Mouse (Mus musculus) CH12.LX (cell line): ENCODE data around the gene Ebi3. TPM values are rescaled to one million over a fixed set of nuclear protein-coding genes. Genes with fewer than 3 reads are reported as not detected.

Experiments
- DNase-seq: peaks from one replicate; pipeline ENCODE4 v3.0.0-alpha.2; 2013; ENCODE audit errors: extremely low read depth
- H3K27ac ChIP-seq: 2 replicates; pipeline ENCODE4 v1.5.1; 2012; ENCODE audit warnings: low read depth, mild to moderate bottlenecking, control low read depth, moderate library complexity; ENCODE audit not compliant: insufficient read depth
- H3K27me3 ChIP-seq: replicated peaks from 2 replicates; pipeline ENCODE3; 2012; ENCODE audit warnings: inconsistent platforms
- H3K36me3 ChIP-seq, 2 experiments: replicated peaks in 1 of 2; 2 replicates each; pipeline versions ENCODE3 to v1.6.1; 2012; ENCODE audit warnings: inconsistent platforms in 1 of 2, low read length in 1 of 2, mild to moderate bottlenecking in 1 of 2, mixed read lengths in 1 of 2, moderate library complexity in 1 of 2; ENCODE audit not compliant: control insufficient read depth in 1 of 2, insufficient read depth in 1 of 2
- H3K4me1 ChIP-seq, 2 experiments: 2 replicates each; pipeline ENCODE4 v1.6.1; 2012; ENCODE audit warnings: inconsistent platforms in 1 of 2, moderate library complexity in 1 of 2; ENCODE audit not compliant: insufficient read depth in 2 of 2, control insufficient read depth in 1 of 2
- H3K4me2 ChIP-seq: 2 replicates; pipeline ENCODE4 v1.6.1; 2012; ENCODE audit warnings: low read depth, mild to moderate bottlenecking, control low read depth; ENCODE audit not compliant: poor library complexity, insufficient read depth, severe bottlenecking
- H3K4me3 ChIP-seq, 3 experiments: fragments of 150-350 bp in 1 of 3; sonication (generic) in 1 of 3; replicated peaks in 1 of 3; 2 replicates each; pipeline versions ENCODE3 to v1.5.1; 2011 to 2012; ENCODE audit warnings: low read depth in 2 of 3, low read length in 2 of 3, mild to moderate bottlenecking in 2 of 3, moderate library complexity in 2 of 3, control low read depth in 1 of 3, improper control_type of control experiment in 1 of 3, inconsistent platforms in 1 of 3, mixed read lengths in 1 of 3; ENCODE audit not compliant: poor library complexity in 1 of 3
- H3K79me2 ChIP-seq: replicated peaks from 2 replicates; pipeline ENCODE4 v1.6.1; 2012; ENCODE audit warnings: mild to moderate bottlenecking, moderate library complexity; ENCODE audit not compliant: control insufficient read depth, poor library complexity, insufficient read depth, severe bottlenecking; ENCODE audit errors: extremely low read depth
- H3K9ac ChIP-seq: 2 replicates; pipeline ENCODE4 v1.6.1; 2012; ENCODE audit warnings: low read depth, mild to moderate bottlenecking, control low read depth, moderate library complexity; ENCODE audit not compliant: insufficient read depth
- H3K9me3 ChIP-seq: replicated peaks from 2 replicates; pipeline ENCODE3; 2012; ENCODE audit warnings: low read length, inconsistent platforms, mixed read lengths
- BHLHE40 ChIP-seq: IDR thresholded peaks from 2 replicates; pipeline ENCODE4 v1.6.1; 2011; ENCODE audit warnings: mild to moderate bottlenecking, low read depth, low read length, improper control_type of control experiment
- CHD1 ChIP-seq: IDR thresholded peaks from 2 replicates; pipeline ENCODE4 v1.6.1; 2012; ENCODE audit warnings: low read depth, low read length, improper control_type of control experiment, inconsistent platforms
- CHD2 ChIP-seq: IDR thresholded peaks from 2 replicates; pipeline ENCODE4 v1.6.1; 2011; ENCODE audit warnings: low read length, improper control_type of control experiment
- CTCF ChIP-seq, 2 experiments: IDR thresholded peaks in 1 of 2; conservative IDR thresholded peaks in 1 of 2; 2 replicates each; pipeline ENCODE4 v1.5.1; 2011 to 2012; ENCODE audit warnings: low read depth in 2 of 2, low read length in 2 of 2, improper control_type of control experiment in 1 of 2, inconsistent platforms in 1 of 2, mild to moderate bottlenecking in 1 of 2, moderate library complexity in 1 of 2
- ETS1 ChIP-seq: conservative IDR thresholded peaks from 2 replicates; pipeline ENCODE4 v1.6.1; 2012; ENCODE audit warnings: low read depth, mild to moderate bottlenecking, inconsistent platforms, low read length, improper control_type of control experiment, moderate library complexity
- GABPA ChIP-seq: IDR thresholded peaks from 2 replicates; pipeline ENCODE4 v1.6.1; 2012; ENCODE audit warnings: low read depth, low read length, improper control_type of control experiment, inconsistent platforms; ENCODE audit not compliant: insufficient replicate concordance
- IRF4 ChIP-seq: IDR thresholded peaks from 2 replicates; pipeline ENCODE4 v1.6.1; 2014; ENCODE audit warnings: low read depth, mild to moderate bottlenecking, inconsistent platforms, low read length, improper control_type of control experiment
- JUN ChIP-seq: IDR thresholded peaks from 2 replicates; pipeline ENCODE4 v1.6.1; 2011; ENCODE audit warnings: low read depth, mild to moderate bottlenecking, low read length, improper control_type of control experiment, moderate library complexity; ENCODE audit not compliant: insufficient read depth
- KAT2A ChIP-seq: IDR thresholded peaks from 2 replicates; pipeline ENCODE4 v1.6.1; 2012; ENCODE audit warnings: low read length, improper control_type of control experiment, inconsistent platforms; ENCODE audit not compliant: insufficient replicate concordance
- MXI1 ChIP-seq: IDR thresholded peaks from 2 replicates; pipeline ENCODE4 v1.6.1; 2011; ENCODE audit warnings: mild to moderate bottlenecking, low read depth, low read length, improper control_type of control experiment
- NRF1 ChIP-seq: IDR thresholded peaks from 2 replicates; pipeline ENCODE4 v1.6.1; 2014; ENCODE audit warnings: low read depth, mild to moderate bottlenecking, inconsistent platforms, low read length, improper control_type of control experiment, moderate library complexity
- PAX5 ChIP-seq: IDR thresholded peaks from 2 replicates; pipeline ENCODE4 v1.6.1; 2012; ENCODE audit warnings: low read length, inconsistent platforms, mixed read lengths
- POLR2A ChIP-seq: IDR thresholded peaks from 2 replicates; pipeline ENCODE4 v1.6.1; 2011; ENCODE audit warnings: low read depth, mild to moderate bottlenecking, improper control_type of control experiment, low read length
- POLR2AphosphoS2 ChIP-seq: IDR thresholded peaks from 2 replicates; pipeline ENCODE4 v1.6.1; 2011; ENCODE audit warnings: low read depth, low read length, improper control_type of control experiment
- RAD21 ChIP-seq: IDR thresholded peaks from 2 replicates; pipeline ENCODE4 v1.6.1; 2011; ENCODE audit warnings: low read depth, mild to moderate bottlenecking, low read length, improper control_type of control experiment, moderate library complexity
- SIN3A ChIP-seq: IDR thresholded peaks from 2 replicates; pipeline ENCODE4 v1.6.1; 2012; ENCODE audit warnings: low read length, improper control_type of control experiment, inconsistent platforms
- UBTF ChIP-seq: IDR thresholded peaks from 2 replicates; pipeline ENCODE4 v1.6.1; 2012; ENCODE audit warnings: low read depth, mild to moderate bottlenecking, inconsistent platforms, low read length, improper control_type of control experiment, moderate library complexity
- USF1 ChIP-seq: IDR thresholded peaks from 2 replicates; pipeline ENCODE4 v1.6.1; 2014; ENCODE audit warnings: low read depth, mild to moderate bottlenecking, inconsistent platforms, low read length, improper control_type of control experiment
- dilution Hi-C: fragments of 300-500 bp; cut with MboI; formaldehyde crosslinking; loops from 2 replicates; pipeline ENCODE4 v1.14.3; 2020; ENCODE audit warnings: low sequenced_read_pairs; ENCODE audit not compliant: extremely low pct_unique_long_range_greater_than_20kb, extremely low pct_ligation_motif_present
- in situ Hi-C: fragments of 300-500 bp; cut with MboI; formaldehyde crosslinking; loops from 3 replicates; pipeline ENCODE4 v1.14.3; 2019; ENCODE audit warnings: low sequenced_read_pairs, low pct_ligation_motif_present, low pct_unique_long_range_greater_than_20kb, mixed read lengths
- polyA plus RNA-seq: library from polyadenylated mRNA; unstranded; fragments of >175 nt; gene quantifications from 2 replicates; pipeline ENCODE4 v1.2.1, GENCODE M21; 2012; ENCODE audit warnings: low read depth; ENCODE audit not compliant: insufficient read length
- total RNA-seq, 2 experiments: library from RNA; depleted of rRNA; stranded (reverse); fragments of 300-350 nt in 1 of 2; fragments of >200 nt in 1 of 2; gene quantifications; 2 replicates each; pipeline ENCODE4 v1.2.3; 2012 to 2014

Ebi3 gene
- total and polyA plus RNA-seq, 3 experiments, result 60.3 to 207 (median 105) TPM

GRCm38 (mm10) chr17:55906669-55907068, 45.8 kb upstream of the Ebi3 start:
- Histone ChIP-seq H3K36me3 (no peaks in the 10 kb centered on the region), H3K4me2 (no peak overlapping the region)

DNA sequence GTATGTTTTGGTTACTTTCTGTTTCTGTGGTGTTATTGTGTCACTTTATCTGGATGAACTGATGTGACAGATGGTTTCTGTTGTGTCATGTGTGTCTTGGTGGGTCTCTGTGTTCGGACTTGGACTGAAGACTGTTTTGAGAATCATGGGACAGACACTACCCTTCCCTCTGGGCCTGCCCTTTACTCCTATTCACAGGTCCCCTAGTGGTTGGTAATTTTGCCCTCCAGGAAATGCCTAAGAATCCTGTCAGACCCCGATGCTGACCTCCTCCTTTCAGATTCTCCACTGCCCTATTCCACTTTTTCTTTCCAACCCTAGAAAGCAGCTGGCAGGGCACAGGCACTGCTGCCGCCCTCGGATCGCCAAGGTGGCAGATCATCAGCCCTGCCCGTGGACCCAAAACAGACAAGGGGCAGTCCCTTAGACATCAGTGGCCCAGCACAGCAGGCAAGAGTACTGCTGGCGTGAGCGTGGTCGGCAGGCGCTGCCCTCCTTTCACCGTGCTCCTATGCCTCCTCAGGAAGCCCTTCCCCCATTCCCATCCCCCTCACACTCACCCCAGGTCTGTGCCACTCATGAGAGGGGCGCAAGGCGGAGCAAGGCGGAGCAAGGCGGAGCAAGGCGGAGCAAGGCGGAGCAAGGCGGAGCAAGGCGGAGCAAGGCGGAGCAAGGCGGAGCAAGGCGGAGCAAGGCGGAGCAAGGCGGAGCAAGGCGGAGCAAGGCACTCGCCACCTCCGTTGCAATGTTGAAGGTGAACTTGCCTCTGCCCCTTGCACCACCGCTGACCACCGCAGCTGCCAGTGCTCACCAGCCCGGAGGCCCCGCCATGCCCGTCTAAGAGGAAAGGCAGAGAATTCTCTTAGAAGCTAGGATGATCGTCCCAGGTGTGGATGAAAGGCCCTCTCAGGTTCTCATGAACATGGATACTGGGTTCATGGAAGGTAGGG, 20.6 kb upstream of the Ebi3 start:
- DNase-seq, result peak; percentile 51
- H3K4me3 ChIP-seq, result peak overlapping the region; percentile 45 to 58 (median 50)
- H3K4me2 ChIP-seq, result peak overlapping the region; percentile 48
- H3K79me2 ChIP-seq, result no peaks in the 10 kb centered on the region
- no peaks in the 10 kb centered on the region for H3K27me3 ChIP-seq
- dilution Hi-C loops, result no loop called here
- H3K27ac ChIP-seq, result peak overlapping the region; percentile 47
- in situ Hi-C loops, result no loop called here
- H3K9me3 ChIP-seq, result peaks cover 28% of the 10 kb centered on the region
- TF ChIP-seq MXI1 (0 out of 2 replicates have a peak, but pooled peaks have one; percentile 17), IRF4 (no peak), BHLHE40 (no peak), KAT2A (no peak), GABPA (no peak), NRF1 (peak; percentile 49), RAD21 (no peak), ETS1 (no peak), POLR2A (peak; percentile 54; the same call in 1 of the 2 replicates), POLR2AphosphoS2 (no peak), CHD2 (peak; percentile 96), CTCF (conservative IDR thresholded peaks at IDR 0.05 in 1 of 2, IDR thresholded peaks at IDR 0.05 in 1 of 2; ENCODE audit: low read depth in 2 of 2, low read length in 2 of 2) (no peak; a peak in 1 of 4 replicates)
- peak overlapping the region; percentile 69 for H3K9ac ChIP-seq
- peaks cover 0 to 3% of the 10 kb centered on the region in 2 experiments for H3K36me3 ChIP-seq
- no peaks in the 10 kb centered on the region for H3K4me1 ChIP-seq

More at GRCm38 (mm10) chr17:55906669-55907068, 45.8 kb upstream of the Ebi3 start:
- dilution Hi-C loops (no loop called here), in situ Hi-C loops (no loop called here)
- no peak for DNase-seq
- Histone ChIP-seq H3K9me3 (no peaks in the 10 kb centered on the region), H3K27me3 (no peaks in the 10 kb centered on the region), H3K27ac (no peak overlapping the region), H3K4me3 (no peak overlapping the region), H3K9ac (no peak overlapping the region), H3K79me2 (no peaks in the 10 kb centered on the region), H3K4me1 (peaks cover 3 to 7% of the 10 kb centered on the region in 2 experiments; a peak in 3 of 4 replicates)
- no peak for TF ChIP-seq SIN3A
- no peak for TF ChIP-seq UBTF
- no peak for TF ChIP-seq USF1
- TF ChIP-seq CHD1, result no peak
- TF ChIP-seq BHLHE40, result no peak
- no peak for TF ChIP-seq JUN
- TF ChIP-seq PAX5, result no peak
